8 mouse cellular contexts compared by ENCODE assay signal in genomic region chr12:102419544-102419943, GRCm38 (mm10). TPM values are rescaled to one million over a fixed set of nuclear protein-coding genes. Genes with fewer than 3 reads are reported as not detected.
DNase-seq lines count a peak whose midpoint lies in the region; ATAC-seq and TF ChIP-seq lines count a peak whose summit lies in the region.

No protein-coding gene starts in this region.

- H3K27me3 ChIP-seq in liver, embryonic 13.5 days = no peaks in the 10 kb centered on the region
- H3K27me3 ChIP-seq in liver, postnatal 0 days (ENCODE audit: insufficient read depth, low read length) = no peaks in the 10 kb centered on the region
- no peaks in the 10 kb centered on the region for H3K27me3 ChIP-seq in hindbrain, embryonic 13.5 days

- DNase-seq in cerebellum, adult 8-10 months = no peak
- DNase-seq in liver, embryonic 13.5 days = peak; percentile 39
- no peak for DNase-seq in liver, postnatal 0 days
- DNase-seq in embryo, embryonic 10 days (ENCODE audit: low spot score) = no peak
- no peak for DNase-seq in adrenal gland, adult 8-10 months

- TF ChIP-seq CTCF in liver, postnatal 0 days (IDR thresholded peaks at IDR 0.05; ENCODE audit: low read depth) = no peak
- TF ChIP-seq CTCF in olfactory bulb, adult 2 months (IDR thresholded peaks at IDR 0.05; ENCODE audit: insufficient read depth, low read depth, low read length) = no peak

- H3K36me3 ChIP-seq in liver, embryonic 13.5 days = no peaks in the 10 kb centered on the region
- 0 out of 2 replicates have a peak, but pooled peaks cover 4% of the 10 kb centered on the region for H3K36me3 ChIP-seq in liver, postnatal 0 days (replicated peaks; ENCODE audit: insufficient read depth, low read length)
- peaks cover 21% of the 10 kb centered on the region for H3K36me3 ChIP-seq in hindbrain, embryonic 13.5 days

- no peak for TF ChIP-seq POLR2A in olfactory bulb, adult 2 months (IDR thresholded peaks at IDR 0.05; ENCODE audit: insufficient read depth, low read depth, low read length)

- no peak for TF ChIP-seq EP300 in liver, postnatal 0 days (IDR thresholded peaks at IDR 0.05; ENCODE audit: low read depth)

- peaks cover 46% of the 10 kb centered on the region for H3K4me1 ChIP-seq in liver, embryonic 13.5 days (replicated peaks)
- H3K4me1 ChIP-seq in liver, postnatal 0 days (ENCODE audit: insufficient read depth) = peaks cover 3% of the 10 kb centered on the region
- H3K4me1 ChIP-seq in hindbrain, embryonic 13.5 days (replicated peaks) = peaks cover 7% of the 10 kb centered on the region
- H3K4me1 ChIP-seq in olfactory bulb, adult 2 months (ENCODE audit: control insufficient read depth, insufficient read depth, low read length) = peaks cover 28% of the 10 kb centered on the region

- H3K27ac ChIP-seq in liver, embryonic 13.5 days = peak overlapping the region; percentile 66
- H3K27ac ChIP-seq in liver, postnatal 0 days (ENCODE audit: low read depth) = no peak overlapping the region
- H3K27ac ChIP-seq in hindbrain, embryonic 13.5 days = peak overlapping the region; percentile 53
- H3K27ac ChIP-seq in olfactory bulb, adult 2 months (ENCODE audit: insufficient read depth, low read depth, low read length) = peak overlapping the region; percentile 53; the same call in 1 of the 2 replicates

- no peak overlapping the region for H3K4me3 ChIP-seq in liver, embryonic 13.5 days (replicated peaks)
- no peak overlapping the region for H3K4me3 ChIP-seq in liver, postnatal 0 days (ENCODE audit: low read depth, low read length)
- H3K4me3 ChIP-seq in hindbrain, embryonic 13.5 days = no peak overlapping the region
- H3K4me3 ChIP-seq in olfactory bulb, adult 2 months (ENCODE audit: insufficient read depth, low read depth, low read length) = no peak overlapping the region

- no peak overlapping the region for H3K4me2 ChIP-seq in liver, embryonic 13.5 days
- H3K4me2 ChIP-seq in liver, postnatal 0 days (ENCODE audit: low read depth, low read length) = no peak overlapping the region
- no peak overlapping the region for H3K4me2 ChIP-seq in hindbrain, embryonic 13.5 days

- H3K9ac ChIP-seq in liver, embryonic 13.5 days = no peak overlapping the region
- no peak overlapping the region for H3K9ac ChIP-seq in liver, postnatal 0 days (replicated peaks)
- no peak overlapping the region for H3K9ac ChIP-seq in hindbrain, embryonic 13.5 days

- WGBS in liver, embryonic 13.5 days (ENCODE audit: insufficient replicate concordance) = 46% methylated on average over 3 of the region's 3 CpGs
- WGBS in liver, postnatal 0 days (ENCODE audit: insufficient replicate concordance) = 55% methylated on average over 3 of the region's 3 CpGs
- WGBS in hindbrain, embryonic 13.5 days = 36% methylated on average over 3 of the region's 3 CpGs
- WGBS in olfactory bulb, adult 2 months = 54% methylated on average over 3 of the region's 3 CpGs

- no peaks in the 10 kb centered on the region for H3K9me3 ChIP-seq in liver, embryonic 13.5 days (replicated peaks)
- no peaks in the 10 kb centered on the region for H3K9me3 ChIP-seq in liver, postnatal 0 days (ENCODE audit: low read length)
- H3K9me3 ChIP-seq in hindbrain, embryonic 13.5 days = no peaks in the 10 kb centered on the region

- peak; percentile 34; the same call in 1 of the 2 replicates for ATAC-seq in cerebellum, adult (ENCODE audit: insufficient number of reproducible peaks, low FRiP score, low TSS enrichment)
- 0 out of 2 replicates have a peak, but pooled peaks have one; percentile 5 for ATAC-seq in liver, embryonic 13.5 days (ENCODE audit: low read depth)
- ATAC-seq in liver, postnatal 0 days = no peak
- ATAC-seq in hindbrain, embryonic 13.5 days (ENCODE audit: low FRiP score) = peak; percentile 70

RNA-seq across cellular contexts. Expression of gene Lgmn, which starts 20.1 kb away (rescaled TPM):
- polyA plus RNA-seq in liver, embryonic 13.5 days (2015; fragmentation: Nextera tagmentation; extraction: Ambion mirVana) = 55.8 and 59.0 TPM in 2 replicates
- 140 and 142 TPM in 2 replicates for polyA plus RNA-seq in liver, postnatal 0 days (2015; fragmentation: Nextera tagmentation; extraction: Ambion mirVana)
- polyA plus RNA-seq in hindbrain, embryonic 13.5 days (2015; fragmentation: Nextera tagmentation; extraction: Ambion mirVana) = 83.9 and 89.2 TPM in 2 replicates
- polyA plus RNA-seq in olfactory bulb, adult 2 months (2012; ENCODE audit: insufficient read depth, insufficient read length, low replicate concordance, missing spikeins) = not detected in 2 replicates
- total RNA-seq in adrenal gland, adult 8-10 months (2022) = 100 to 1,000 TPM; 135 to 148 (median 141) TPM

RNA-seq across cellular contexts. Expression of gene Golga5, which starts 49.4 kb away (rescaled TPM):
- polyA plus RNA-seq in liver, embryonic 13.5 days (2015; fragmentation: Nextera tagmentation; extraction: Ambion mirVana) = 15.1 and 15.6 TPM in 2 replicates
- 16.5 and 16.7 TPM in 2 replicates for polyA plus RNA-seq in liver, postnatal 0 days (2015; fragmentation: Nextera tagmentation; extraction: Ambion mirVana)
- polyA plus RNA-seq in hindbrain, embryonic 13.5 days (2015; fragmentation: Nextera tagmentation; extraction: Ambion mirVana) = 30.1 and 30.2 TPM in 2 replicates
- polyA plus RNA-seq in olfactory bulb, adult 2 months (2012; ENCODE audit: insufficient read depth, insufficient read length, low replicate concordance, missing spikeins) = not detected in 2 replicates
- total RNA-seq in adrenal gland, adult 8-10 months (2022) = 10 to 100 TPM; 37.1 to 48.4 (median 40.7) TPM

Comparison
In these comparisons a context has a peak if more than half of its experiments do, and no peak if none do; other contexts are left out.
1. RNA of gene Golga5, which starts 49.4 kb away (polyA plus RNA-seq): 30.1 to 30.2 TPM in hindbrain, embryonic 13.5 days, 16.5 to 16.7 TPM in liver, postnatal 0 days and 15.1 to 15.6 TPM in liver, embryonic 13.5 days; not detected in olfactory bulb, adult 2 months; every median in the first group is over 10 times any median in the second.